Mouse (Mus musculus): ENCODE measurements around the gene Tmem252. TPM values are rescaled to one million over a fixed set of nuclear protein-coding genes. Genes with fewer than 3 reads are reported as not detected.

The Tmem252 gene
- polyA plus RNA-seq, 1 experiment: under 0.01 TPM

DNA sequence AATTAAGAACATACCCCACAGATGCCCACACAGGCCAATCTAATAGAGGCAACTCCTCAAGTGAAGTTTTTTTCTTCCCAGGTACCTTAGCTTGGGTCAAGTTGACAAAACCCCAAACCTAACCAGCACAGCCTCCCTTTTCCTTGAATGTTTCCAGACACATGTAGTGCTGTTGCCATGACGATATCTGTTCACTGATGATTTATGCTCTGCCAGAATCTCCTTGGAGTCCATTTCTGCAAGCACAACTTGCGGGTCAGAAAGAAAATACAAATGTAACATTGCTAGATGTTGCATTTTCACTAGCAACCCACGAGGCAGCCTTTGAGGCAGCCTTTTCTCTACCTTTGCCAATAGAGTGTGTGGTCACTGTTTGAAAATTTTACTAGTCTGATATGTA lies 6.3 kb upstream of the Tmem252 start:
- Histone ChIP-seq H3K36me3 (ENCODE audit: control insufficient read depth, insufficient read depth) (no peaks in the 10 kb centered on the region), H3K79me2 (ENCODE audit: control insufficient read depth, insufficient read depth) (no peaks in the 10 kb centered on the region), H3K27me3 (ENCODE audit: control insufficient read depth, insufficient read depth, insufficient read length) (no peaks in the 10 kb centered on the region), H3K79me3 (ENCODE audit: low read depth) (no peaks in the 10 kb centered on the region), H3K4me3 (ENCODE audit: insufficient read depth, poor library complexity, severe bottlenecking) (no peak overlapping the region), H3ac (ENCODE audit: control insufficient read depth, insufficient read length, low read depth) (no peak overlapping the region)
- TF ChIP-seq MYOG (IDR thresholded peaks at IDR 0.05; ENCODE audit: control insufficient read depth, extremely low read depth, insufficient read length) (no peak), CEBPB (IDR thresholded peaks at IDR 0.05; ENCODE audit: low read depth) (no peak), MAX (IDR thresholded peaks at IDR 0.05) (no peak), CTCF (IDR thresholded peaks at IDR 0.05; ENCODE audit: control insufficient read depth, insufficient read depth, insufficient read length) (no peak), MYOD1 (IDR thresholded peaks at IDR 0.05; ENCODE audit: control insufficient read depth, insufficient read length, low read depth) (no peak), FOSL1 (IDR thresholded peaks at IDR 0.05; ENCODE audit: insufficient read depth, low read length, poor library complexity, severe bottlenecking) (no peak), USF1 (IDR thresholded peaks at IDR 0.05; ENCODE audit: low read depth) (no peak)

GRCm38 (mm10) chr19:24671571-24671970 lies 2.2 kb upstream of the Tmem252 start:
- Histone ChIP-seq H3K79me3 (ENCODE audit: low read depth) (no peaks in the 10 kb centered on the region), H3K79me2 (ENCODE audit: control insufficient read depth, insufficient read depth) (no peaks in the 10 kb centered on the region), H3K36me3 (ENCODE audit: control insufficient read depth, insufficient read depth) (no peaks in the 10 kb centered on the region), H3K4me3 (ENCODE audit: insufficient read depth, poor library complexity, severe bottlenecking) (no peak overlapping the region), H3ac (ENCODE audit: control insufficient read depth, insufficient read length, low read depth) (no peak overlapping the region), H3K27me3 (ENCODE audit: control insufficient read depth, insufficient read depth, insufficient read length) (no peaks in the 10 kb centered on the region)
- no peak for TF ChIP-seq CTCF (IDR thresholded peaks at IDR 0.05; ENCODE audit: control insufficient read depth, insufficient read depth, insufficient read length)
- TF ChIP-seq FOSL1 (IDR thresholded peaks at IDR 0.05; ENCODE audit: insufficient read depth, low read length, poor library complexity, severe bottlenecking): no peak
- TF ChIP-seq MYOD1 (IDR thresholded peaks at IDR 0.05; ENCODE audit: control insufficient read depth, insufficient read length, low read depth): no peak
- no peak for TF ChIP-seq MAX (IDR thresholded peaks at IDR 0.05)
- TF ChIP-seq USF1 (IDR thresholded peaks at IDR 0.05; ENCODE audit: low read depth): no peak
- TF ChIP-seq CEBPB (IDR thresholded peaks at IDR 0.05; ENCODE audit: low read depth): no peak
- no peak for TF ChIP-seq MYOG (IDR thresholded peaks at IDR 0.05; ENCODE audit: control insufficient read depth, extremely low read depth, insufficient read length)

- H3ac ChIP-seq (ENCODE audit: control insufficient read depth, insufficient read length, low read depth): no peak overlapping the region
- H3K27me3 ChIP-seq (ENCODE audit: control insufficient read depth, insufficient read depth, insufficient read length): no peaks in the 10 kb centered on the region
- no peaks in the 10 kb centered on the region for H3K36me3 ChIP-seq (ENCODE audit: control insufficient read depth, insufficient read depth)
- no peaks in the 10 kb centered on the region for H3K79me3 ChIP-seq (ENCODE audit: low read depth)
- H3K4me3 ChIP-seq (ENCODE audit: insufficient read depth, poor library complexity, severe bottlenecking): no peak overlapping the region
- H3K79me2 ChIP-seq (ENCODE audit: control insufficient read depth, insufficient read depth): no peaks in the 10 kb centered on the region
- TF ChIP-seq CEBPB (IDR thresholded peaks at IDR 0.05; ENCODE audit: low read depth) (no peak), MYOD1 (IDR thresholded peaks at IDR 0.05; ENCODE audit: control insufficient read depth, insufficient read length, low read depth) (no peak)
Measured at GRCm38 (mm10) chr19:24672366-24672960, 1.3 kb upstream of the Tmem252 start.

DNA sequence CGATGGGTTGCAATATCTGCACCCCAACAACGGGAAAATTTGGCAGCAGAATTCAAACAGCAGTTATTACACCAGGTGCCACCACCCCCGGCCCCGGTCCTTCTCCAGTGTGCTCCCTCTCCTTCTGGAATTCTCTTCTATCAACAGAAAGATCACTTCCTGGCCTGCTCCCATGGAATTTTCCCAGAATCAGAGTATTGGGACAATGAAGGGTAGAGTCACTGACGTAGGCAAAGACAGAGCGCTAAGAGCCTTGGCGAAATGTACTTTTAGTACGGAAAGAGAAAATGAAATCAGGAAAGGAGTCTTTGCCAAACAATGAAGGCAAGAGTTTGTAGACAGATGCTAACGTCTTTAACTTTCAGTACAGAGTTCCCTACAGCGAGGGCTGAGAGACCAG lies 477 bp upstream of the Tmem252 start:
- Histone ChIP-seq H3K4me3 (ENCODE audit: insufficient read depth, poor library complexity, severe bottlenecking) (no peak overlapping the region), H3K79me3 (ENCODE audit: low read depth) (no peaks in the 10 kb centered on the region), H3K79me2 (ENCODE audit: control insufficient read depth, insufficient read depth) (no peaks in the 10 kb centered on the region), H3K36me3 (ENCODE audit: control insufficient read depth, insufficient read depth) (no peaks in the 10 kb centered on the region), H3K27me3 (ENCODE audit: control insufficient read depth, insufficient read depth, insufficient read length) (no peaks in the 10 kb centered on the region), H3ac (ENCODE audit: control insufficient read depth, insufficient read length, low read depth) (no peak overlapping the region)
- no peak for TF ChIP-seq FOSL1 (IDR thresholded peaks at IDR 0.05; ENCODE audit: insufficient read depth, low read length, poor library complexity, severe bottlenecking)
- TF ChIP-seq CEBPB (IDR thresholded peaks at IDR 0.05; ENCODE audit: low read depth): no peak
- no peak for TF ChIP-seq MYOD1 (IDR thresholded peaks at IDR 0.05; ENCODE audit: control insufficient read depth, insufficient read length, low read depth)

GRCm38 (mm10) chr19:24676429-24676828 lies 2.6 kb downstream of the Tmem252 start:
- H3K36me3 ChIP-seq (ENCODE audit: control insufficient read depth, insufficient read depth): no peaks in the 10 kb centered on the region
- no peaks in the 10 kb centered on the region for H3K27me3 ChIP-seq (ENCODE audit: control insufficient read depth, insufficient read depth, insufficient read length)
- H3K79me3 ChIP-seq (ENCODE audit: low read depth): no peaks in the 10 kb centered on the region
- H3K79me2 ChIP-seq (ENCODE audit: control insufficient read depth, insufficient read depth): no peaks in the 10 kb centered on the region
- no peak overlapping the region for H3K4me3 ChIP-seq (ENCODE audit: insufficient read depth, poor library complexity, severe bottlenecking)
- no peak for TF ChIP-seq USF1 (IDR thresholded peaks at IDR 0.05; ENCODE audit: low read depth)
- no peak for TF ChIP-seq MYOG (IDR thresholded peaks at IDR 0.05; ENCODE audit: control insufficient read depth, extremely low read depth, insufficient read length)
- no peak for TF ChIP-seq FOSL1 (IDR thresholded peaks at IDR 0.05; ENCODE audit: insufficient read depth, low read length, poor library complexity, severe bottlenecking)
- no peak for TF ChIP-seq MYOD1 (IDR thresholded peaks at IDR 0.05; ENCODE audit: control insufficient read depth, insufficient read length, low read depth)
- no peak overlapping the region for H3ac ChIP-seq (ENCODE audit: control insufficient read depth, insufficient read length, low read depth)

GRCm38 (mm10) chr19:24677242-24677984 lies 3.6 kb downstream of the Tmem252 start:
- no peaks in the 10 kb centered on the region for H3K27me3 ChIP-seq (ENCODE audit: control insufficient read depth, insufficient read depth, insufficient read length)
- H3K4me3 ChIP-seq (ENCODE audit: insufficient read depth, poor library complexity, severe bottlenecking): no peak overlapping the region
- TF ChIP-seq FOSL1 (IDR thresholded peaks at IDR 0.05; ENCODE audit: insufficient read depth, low read length, poor library complexity, severe bottlenecking) (no peak), MYOG (IDR thresholded peaks at IDR 0.05; ENCODE audit: control insufficient read depth, extremely low read depth, insufficient read length) (no peak), MAX (IDR thresholded peaks at IDR 0.05) (no peak), USF1 (IDR thresholded peaks at IDR 0.05; ENCODE audit: low read depth) (no peak), MYOD1 (IDR thresholded peaks at IDR 0.05; ENCODE audit: control insufficient read depth, insufficient read length, low read depth) (no peak), CEBPB (IDR thresholded peaks at IDR 0.05; ENCODE audit: low read depth) (no peak), CTCF (IDR thresholded peaks at IDR 0.05; ENCODE audit: control insufficient read depth, insufficient read depth, insufficient read length) (no peak)
- H3K79me3 ChIP-seq (ENCODE audit: low read depth): no peaks in the 10 kb centered on the region
- H3K79me2 ChIP-seq (ENCODE audit: control insufficient read depth, insufficient read depth): no peaks in the 10 kb centered on the region
- H3ac ChIP-seq (ENCODE audit: control insufficient read depth, insufficient read length, low read depth): no peak overlapping the region
- no peaks in the 10 kb centered on the region for H3K36me3 ChIP-seq (ENCODE audit: control insufficient read depth, insufficient read depth)

All from C2C12 (cell line).